Comparison of ENCODE assay signal across 9 mouse cellular contexts in the genomic region with DNA sequence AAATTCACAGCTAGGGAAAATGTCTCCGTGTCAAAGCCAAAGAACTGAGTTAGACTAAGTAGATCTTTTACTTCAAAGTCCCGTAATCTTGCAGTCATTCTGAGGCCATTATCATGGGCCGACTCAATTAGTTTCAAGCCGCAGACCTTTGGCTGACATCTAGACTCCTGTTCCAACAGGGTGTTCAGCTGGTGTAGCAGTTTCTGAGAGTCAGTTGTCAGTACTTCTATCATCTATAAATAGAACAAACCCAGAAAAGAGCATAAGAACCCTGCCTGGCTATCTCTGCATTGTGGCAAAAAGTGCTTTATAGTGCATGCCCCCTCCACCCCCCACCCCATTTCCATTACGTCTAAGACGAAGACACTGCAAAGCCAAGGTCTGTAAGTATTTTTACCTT. TPM values are rescaled to one million over a fixed set of nuclear protein-coding genes. Genes with fewer than 3 reads are reported as not detected.
DNase-seq lines count a peak whose midpoint lies in the region; ATAC-seq and TF ChIP-seq lines count a peak whose summit lies in the region.
"Had no signal": no experiment of that assay in that cellular context is flagged by ENCODE, and none has a peak within 500 bp of the region (broad histone marks: within the 10 kb centered on the region; RNA-seq: fewer than 3 reads in every experiment).

No protein-coding gene starts in this region.

- TF ChIP-seq RAD21 in CH12.LX (IDR thresholded peaks at IDR 0.05; ENCODE audit: low read depth, low read length) = no peak

- peaks cover 10 to 52% of the 10 kb centered on the region in 2 experiments for H3K4me1 ChIP-seq in CH12.LX (ENCODE audit: control insufficient read depth in 1 of 2, insufficient read depth in 2 of 2)
- peaks cover 19% of the 10 kb centered on the region for H3K4me1 ChIP-seq in liver, embryonic 12.5 days

- WGBS in liver, embryonic 12.5 days (ENCODE audit: insufficient replicate concordance) = 67% methylated on average over 6 of the region's 6 CpGs

- peaks cover 31% of the 10 kb centered on the region for H3K79me2 ChIP-seq in CH12.LX (replicated peaks; ENCODE audit: control insufficient read depth, extremely low read depth, insufficient read depth, poor library complexity, severe bottlenecking)

- no peak for TF ChIP-seq EP300 in CH12.LX (IDR thresholded peaks at IDR 0.05; ENCODE audit: low read length)

- H3K9ac ChIP-seq in CH12.LX (ENCODE audit: insufficient read depth, low read depth) = peak overlapping the region; percentile 100
- peak overlapping the region; percentile 92 for H3K9ac ChIP-seq in liver, embryonic 12.5 days

- no peak for TF ChIP-seq CTCF in CH12.LX (conservative IDR thresholded peaks at IDR 0.05 in 1 of 2, IDR thresholded peaks at IDR 0.05 in 1 of 2; ENCODE audit: low read depth in 2 of 2, low read length in 2 of 2)

- no peaks in the 10 kb centered on the region for H3K27me3 ChIP-seq in CH12.LX (replicated peaks)
- no peaks in the 10 kb centered on the region for H3K27me3 ChIP-seq in liver, embryonic 12.5 days (replicated peaks)

- intact Hi-C loops in heart, postnatal 25 days (cut with DNase I) = loop anchor here (2.0 kb wide), 2 partner anchors 19 to 61 kb away; no protein-coding TSS in a partner anchor

- dilution Hi-C loops in CH12.LX (cut with MboI; ENCODE audit: extremely low pct_ligation_motif_present, extremely low pct_unique_long_range_greater_than_20kb, low sequenced_read_pairs) = no loop called here

- TF ChIP-seq POLR2A in CH12.LX (IDR thresholded peaks at IDR 0.05; ENCODE audit: low read depth, low read length) = no peak

- in situ Hi-C loops in CH12.LX (cut with MboI; ENCODE audit: low pct_ligation_motif_present, low pct_unique_long_range_greater_than_20kb, low sequenced_read_pairs) = loop anchor here (10.0 to 25.0 kb wide), 2 partner anchors 59 to 142 kb away; partner anchors contain the start of gene Mat2b

- H3K27ac ChIP-seq in CH12.LX (ENCODE audit: insufficient read depth, low read depth) = no peak overlapping the region
- no peak overlapping the region for H3K27ac ChIP-seq in liver, embryonic 12.5 days

- H3K4me3 ChIP-seq in CH12.LX (replicated peaks in 1 of 3; ENCODE audit: low read depth in 2 of 3, low read length in 2 of 3, poor library complexity in 1 of 3) = peak overlapping the region; percentile 87 to 97 (median 96)
- H3K4me3 ChIP-seq in liver, embryonic 12.5 days = peak overlapping the region; percentile 82

- peaks cover 23 to 44% of the 10 kb centered on the region in 2 experiments for H3K36me3 ChIP-seq in CH12.LX (replicated peaks in 1 of 2; ENCODE audit: control insufficient read depth in 1 of 2, insufficient read depth in 1 of 2, low read length in 1 of 2)
- peaks cover 31% of the 10 kb centered on the region for H3K36me3 ChIP-seq in liver, embryonic 12.5 days

- peak; percentile 93 for DNase-seq in heart, adult 11 months
- no peak for DNase-seq in heart, postnatal 25 days (ENCODE audit: low spot score)
- no peak for DNase-seq in CH12.LX (ENCODE audit: extremely low read depth)
- peak; percentile 49 to 52 for DNase-seq in heart, adult 9 months (ENCODE audit: low spot score in 2 of 2)
- DNase-seq in cerebellum, adult 8-10 months = no peak
- DNase-seq in adrenal gland, postnatal 14 days = no peak
- DNase-seq in spleen, postnatal 4 days (ENCODE audit: low spot score in 2 of 2) = no peak
- DNase-seq: thymus, adult 2 months had no signal

- H3K4me2 ChIP-seq in CH12.LX (ENCODE audit: insufficient read depth, low read depth, poor library complexity, severe bottlenecking) = peak overlapping the region; percentile 97
- peak overlapping the region; percentile 85 for H3K4me2 ChIP-seq in liver, embryonic 12.5 days

- H3K9me3 ChIP-seq in CH12.LX (replicated peaks; ENCODE audit: low read length) = no peaks in the 10 kb centered on the region
- H3K9me3 ChIP-seq in liver, embryonic 12.5 days (replicated peaks) = no peaks in the 10 kb centered on the region

- ATAC-seq in liver, embryonic 12.5 days = no peak

TF ChIP-seq in CH12.LX, 34 proteins besides CTCF, POLR2A, EP300 and RAD21:
- 0 out of 2 replicates have a peak, but pooled peaks have one; percentile 34 for TF ChIP-seq MEF2A (IDR thresholded peaks at IDR 0.05; ENCODE audit: borderline replicate concordance, low read depth, low read length)
- TF ChIP-seq SIN3A (IDR thresholded peaks at IDR 0.05; ENCODE audit: low read length) = 0 out of 2 replicates have a peak, but pooled peaks have one; percentile 52
- TF ChIP-seq MAFK (IDR thresholded peaks at IDR 0.05; ENCODE audit: insufficient replicate concordance, low read length) = no peak

RNA-seq across cellular contexts. Expression of gene Ccng1, which starts 1.3 kb away (rescaled TPM):
- 100 to 1,000 TPM; 440 to 448 TPM for total RNA-seq in heart, postnatal 25 days (2021)
- total RNA-seq in CH12.LX (2012; rRNA removed) = 156 and 174 TPM in 2 replicates
- 348 and 401 TPM in 2 replicates for total RNA-seq in CH12.LX (2014; rRNA removed)
- polyA plus RNA-seq in CH12.LX (2012; ENCODE audit: insufficient read length, low read depth) = 162 and 175 TPM in 2 replicates
- polyA plus RNA-seq in liver, embryonic 12.5 days (2016; fragmentation: Nextera tagmentation; extraction: Ambion mirVana) = 32.1 and 32.9 TPM in 2 replicates
- total RNA-seq in adrenal gland, postnatal 14 days (2021) = 71.7 and 74.4 TPM in 2 replicates

RNA-seq across cellular contexts. Expression of gene Nudcd2, which starts 20.4 kb away (rescaled TPM):
- total RNA-seq in heart, postnatal 25 days (2021) = 10 to 100 TPM; 13.2 to 16.2 TPM
- total RNA-seq in CH12.LX (2012; rRNA removed) (89.8 and 109 TPM in 2 replicates), CH12.LX (2014; rRNA removed) (221 and 265 TPM in 2 replicates)
- polyA plus RNA-seq in CH12.LX (2012; ENCODE audit: insufficient read length, low read depth) = 107 and 119 TPM in 2 replicates
- 128 TPM in 2 replicates for polyA plus RNA-seq in liver, embryonic 12.5 days (2016; fragmentation: Nextera tagmentation; extraction: Ambion mirVana)
- total RNA-seq in adrenal gland, postnatal 14 days (2021) = 32.1 and 36.7 TPM in 2 replicates

RNA-seq across cellular contexts. Expression of gene Hmmr, which starts 20.6 kb away (rescaled TPM):
- total RNA-seq in heart, postnatal 25 days (2021) = under 1 TPM; 0.36 to 0.44 TPM
- total RNA-seq in CH12.LX (2012; rRNA removed) (64.2 and 70.6 TPM in 2 replicates), CH12.LX (2014; rRNA removed) (109 and 138 TPM in 2 replicates)
- 64.3 and 65.3 TPM in 2 replicates for polyA plus RNA-seq in CH12.LX (2012; ENCODE audit: insufficient read length, low read depth)
- 80.7 and 80.9 TPM in 2 replicates for polyA plus RNA-seq in liver, embryonic 12.5 days (2016; fragmentation: Nextera tagmentation; extraction: Ambion mirVana)
- 8.1 and 9.1 TPM in 2 replicates for total RNA-seq in adrenal gland, postnatal 14 days (2021)

RNA-seq across cellular contexts. Expression of gene Mat2b, which starts 58.8 kb away (rescaled TPM):
- total RNA-seq in heart, postnatal 25 days (2021) = 100 to 1,000 TPM in 1 of 2 experiments, 10 to 100 TPM in 1; 98.4 to 101 TPM
- total RNA-seq in CH12.LX (2012; rRNA removed) (69.3 and 71.3 TPM in 2 replicates), CH12.LX (2014; rRNA removed) (122 and 138 TPM in 2 replicates)
- 99.8 and 100 TPM in 2 replicates for polyA plus RNA-seq in CH12.LX (2012; ENCODE audit: insufficient read length, low read depth)
- polyA plus RNA-seq in liver, embryonic 12.5 days (2016; fragmentation: Nextera tagmentation; extraction: Ambion mirVana) = 64.8 and 65.8 TPM in 2 replicates
- 98.1 and 102 TPM in 2 replicates for total RNA-seq in adrenal gland, postnatal 14 days (2021)

Comparison
In these comparisons a context has a peak if more than half of its experiments do, and no peak if none do; other contexts are left out.
1. DNase-seq: peak in heart, adult 11 months (single experiment) and heart, adult 9 months (2 of 2); none in heart, postnatal 25 days (single experiment), CH12.LX (single experiment), cerebellum, adult 8-10 months (single experiment), adrenal gland, postnatal 14 days (single experiment) and spleen, postnatal 4 days (0 of 2).